Mouse (Mus musculus): ENCODE measurements around the gene Spred3. TPM values are rescaled to one million over a fixed set of nuclear protein-coding genes. Genes with fewer than 3 reads are reported as not detected.

Spred3 gene
- polyA plus RNA-seq, 1 experiment, result 38.0 TPM

DNA sequence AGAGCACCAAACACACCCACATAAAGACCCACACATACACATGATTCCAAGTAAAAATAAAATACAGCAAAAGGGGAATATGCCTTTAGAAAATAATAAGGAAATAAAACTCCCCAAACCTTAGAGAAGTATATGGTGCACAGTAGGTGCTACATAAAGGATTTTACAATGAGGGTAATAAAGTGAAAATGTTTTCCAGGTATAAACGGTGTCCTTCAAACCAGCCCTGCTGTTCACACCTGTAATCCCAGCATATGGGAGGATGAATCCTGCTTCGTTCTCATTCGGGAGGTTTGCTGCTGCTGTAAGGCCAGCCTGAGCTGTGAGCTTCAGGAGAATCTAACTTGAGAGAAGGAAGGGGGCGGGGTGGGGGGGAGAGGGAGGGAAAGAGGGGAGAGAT lies 36.0 kb downstream of the Spred3 start:
- no peak for DNase-seq (ENCODE audit: extremely low spot score in 1 of 2, low spot score in 1 of 2)

GRCm38 (mm10) chr7:29128725-29129124 lies 41.5 kb downstream of the Spred3 start:
- peak in 1 of 2 experiments; percentile 6 for DNase-seq (ENCODE audit: extremely low spot score in 1 of 2, low spot score in 1 of 2)

- peak in 1 of 2 experiments; percentile 68 for DNase-seq (ENCODE audit: extremely low spot score in 1 of 2, low spot score in 1 of 2)
Measured at GRCm38 (mm10) chr7:29126173-29126915, 43.9 kb downstream of the Spred3 start.

DNA sequence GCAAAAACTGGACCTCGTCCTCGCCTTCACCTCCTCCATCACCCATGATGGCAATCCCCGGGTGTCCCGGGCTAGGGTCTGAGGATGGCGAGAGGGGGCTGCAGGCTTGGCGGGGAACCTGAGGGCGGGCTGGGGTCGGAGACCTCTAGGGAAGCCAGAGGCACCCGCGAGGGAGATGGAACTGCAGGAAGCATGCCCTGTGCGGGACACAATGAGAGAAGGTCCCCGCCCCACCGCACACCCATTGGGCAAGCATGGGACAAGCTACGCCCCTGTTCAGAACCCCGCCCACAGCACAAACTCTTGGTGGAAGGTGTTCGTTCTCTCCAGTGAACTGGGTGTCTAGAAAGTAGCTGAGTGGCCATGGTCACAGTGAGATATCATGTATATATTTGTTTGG lies 45.2 kb downstream of the Spred3 start, which contains the start of gene Ryr1:
Gene Ryr1, minus strand, starts transcription at position 210 of the 400 bp plus-strand sequence.
- no peak for DNase-seq (ENCODE audit: extremely low spot score in 1 of 2, low spot score in 1 of 2)

GRCm38 (mm10) chr7:29123531-29124358 lies 46.5 kb downstream of the Spred3 start:
- DNase-seq (ENCODE audit: extremely low spot score in 1 of 2, low spot score in 1 of 2), result no peak

DNA sequence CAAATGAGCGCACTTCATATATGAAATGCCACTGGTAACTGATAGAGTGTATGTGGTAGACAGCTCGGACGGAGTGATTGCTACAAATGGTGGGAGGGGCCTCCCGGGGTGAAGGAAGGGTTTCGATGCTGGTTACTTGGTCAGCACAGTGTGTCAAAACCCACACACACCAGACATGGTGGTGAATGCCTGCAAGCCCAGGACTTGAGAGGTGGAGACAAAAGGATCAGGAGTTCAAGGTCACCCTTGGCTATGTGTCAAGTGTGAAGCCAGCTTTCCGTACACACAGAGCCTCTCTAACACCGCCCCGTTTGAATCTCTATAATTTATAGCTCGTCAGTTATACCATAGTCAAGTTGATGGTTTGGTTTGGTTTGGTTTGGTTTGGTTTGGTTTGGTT lies 47.4 kb downstream of the Spred3 start:
- no peak for DNase-seq (ENCODE audit: extremely low spot score in 1 of 2, low spot score in 1 of 2)

DNA sequence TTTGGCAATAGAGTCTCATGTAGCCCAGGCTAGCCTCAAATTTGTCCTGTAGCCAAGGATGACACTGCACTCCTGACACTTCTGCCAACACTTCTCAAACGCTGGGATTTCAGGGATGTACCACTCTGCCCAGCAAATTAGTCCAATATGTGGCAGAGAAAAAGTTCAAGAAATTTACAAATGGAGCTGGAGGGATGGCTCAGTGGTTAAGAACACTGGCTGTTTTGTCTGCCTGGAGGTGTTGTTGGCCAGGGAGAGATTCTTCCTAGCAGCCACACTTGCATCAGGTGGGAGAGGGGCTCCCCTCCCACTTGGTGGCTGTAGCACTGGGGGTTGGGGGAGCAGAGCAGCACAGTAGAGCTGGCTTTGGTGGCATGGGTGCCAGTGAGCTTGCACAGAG lies 50.7 kb downstream of the Spred3 start:
- DNase-seq (ENCODE audit: extremely low spot score in 1 of 2, low spot score in 1 of 2), result no peak

DNA sequence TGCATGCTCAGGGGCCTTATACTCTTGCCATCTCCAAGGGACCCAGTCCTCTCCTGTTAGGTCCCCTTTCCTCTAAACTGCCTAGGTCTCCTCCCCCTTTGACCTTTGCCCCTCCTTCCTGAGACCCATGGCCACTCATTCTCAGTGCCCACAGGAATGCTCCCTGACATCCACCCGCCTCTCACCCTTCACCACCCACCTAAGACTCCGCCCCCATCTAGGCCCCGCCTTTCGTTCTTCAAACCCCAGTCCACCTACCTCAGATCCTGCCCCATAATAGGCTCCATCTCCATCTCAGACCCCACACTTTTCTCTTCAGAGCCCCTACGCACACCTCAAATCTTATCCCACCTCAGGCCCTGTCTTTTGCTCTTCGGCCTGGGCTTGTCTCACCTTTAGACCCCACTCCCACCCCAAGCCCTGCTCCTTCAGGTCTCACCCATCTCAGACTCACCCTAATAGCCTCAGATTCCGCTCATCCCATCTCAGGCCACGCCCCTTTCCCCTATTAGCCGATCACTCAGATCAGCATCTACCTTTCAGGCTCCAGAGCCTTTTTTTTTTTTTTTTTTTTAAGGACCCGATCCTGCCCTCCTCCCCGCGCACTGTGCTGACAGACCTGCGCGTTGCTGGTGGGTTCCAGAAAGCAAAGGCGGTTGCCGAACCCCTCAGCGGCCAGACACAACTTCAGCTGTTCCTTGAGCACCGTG lies 51.9 kb downstream of the Spred3 start:
- DNase-seq (ENCODE audit: extremely low spot score in 1 of 2, low spot score in 1 of 2), result no peak

DNA sequence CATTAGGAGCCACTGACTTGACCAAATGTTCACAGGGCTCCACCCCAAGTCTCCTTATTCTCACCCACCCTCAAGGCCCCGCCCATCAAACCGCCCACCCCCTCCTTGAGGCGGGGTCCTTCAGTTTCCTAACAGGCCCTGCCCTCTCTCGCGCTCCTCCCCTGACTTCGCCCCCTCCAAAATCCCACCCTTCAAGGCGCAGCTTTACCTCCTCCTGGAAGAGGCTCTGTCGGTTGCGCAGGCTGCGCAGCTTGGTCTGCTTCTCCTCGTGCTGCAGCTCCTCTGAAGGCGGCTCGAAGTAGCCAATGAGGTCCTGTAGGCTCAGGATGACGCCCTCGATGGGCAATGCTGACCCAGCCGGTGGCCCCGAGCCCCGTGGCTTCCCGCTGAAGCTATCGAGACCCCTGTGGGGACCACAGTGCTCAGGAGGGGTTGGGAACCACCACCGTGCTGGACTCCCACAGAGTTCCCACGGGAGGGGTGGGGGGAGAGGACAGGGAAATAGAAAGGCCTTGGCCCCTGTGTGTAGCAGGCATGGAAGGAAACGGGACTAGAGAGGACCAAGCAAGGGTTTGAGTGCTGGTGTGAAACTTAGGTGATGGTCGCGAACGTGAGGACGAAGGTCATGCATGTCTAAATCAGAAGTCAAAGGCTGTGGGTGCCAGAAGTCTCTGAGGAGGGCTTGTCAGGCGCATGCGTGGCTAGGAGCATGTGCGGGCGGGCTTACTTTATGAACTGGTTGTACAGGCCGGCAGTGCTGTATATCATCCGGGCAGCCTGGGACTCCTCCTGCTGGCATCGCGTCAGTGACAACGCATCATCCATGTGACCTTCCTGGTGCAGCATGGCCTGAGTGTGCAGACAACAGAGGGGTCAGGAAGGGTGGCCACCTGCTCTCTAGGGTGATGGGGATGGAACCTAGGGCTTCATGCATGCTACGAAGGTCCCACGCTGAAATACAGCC lies 60.9 kb downstream of the Spred3 start:
- DNase-seq (ENCODE audit: extremely low spot score in 1 of 2, low spot score in 1 of 2), result peak in 1 of 2 experiments; percentile 57

Other genes with a start within 250 kb of the Spred3 start
- gene Actn4, start 208.1 kb downstream of the Spred3 start, polyA plus RNA-seq (2012; rRNA removed), result 214 and 220 TPM in 2 replicates
- 311 and 352 TPM in 2 replicates for gene Eif3k, start 188.5 kb downstream of the Spred3 start, polyA plus RNA-seq (2012; rRNA removed)
- gene Map4k1, start 188.4 kb downstream of the Spred3 start, polyA plus RNA-seq (2012; rRNA removed), result 3.1 and 3.8 TPM in 2 replicates
- gene Ryr1, start 45.2 kb downstream of the Spred3 start, polyA plus RNA-seq (2012; rRNA removed), result 10.1 and 12.2 TPM in 2 replicates
- gene Rasgrp4, start 35.6 kb downstream of the Spred3 start, polyA plus RNA-seq (2012; rRNA removed), result 2.5 and 2.6 TPM in 2 replicates
- 56.8 and 65.5 TPM in 2 replicates for gene Fam98c, start 14.2 kb downstream of the Spred3 start, polyA plus RNA-seq (2012; rRNA removed)
- gene Ggn, start 201 bp downstream of the Spred3 start, polyA plus RNA-seq (2012; rRNA removed), result 0.65 and 0.78 TPM in 2 replicates
- gene Psmd8, start 10.3 kb upstream of the Spred3 start, polyA plus RNA-seq (2012; rRNA removed), result 197 and 217 TPM in 2 replicates
- gene Catsperg1, start 43.6 kb upstream of the Spred3 start, polyA plus RNA-seq (2012; rRNA removed), result 4.9 and 6.2 TPM in 2 replicates
- gene Kcnk6, start 62.1 kb upstream of the Spred3 start, polyA plus RNA-seq (2012; rRNA removed), result 2.5 TPM in 2 replicates
- gene Yif1b, start 67.9 kb upstream of the Spred3 start, polyA plus RNA-seq (2012; rRNA removed), result 61.8 and 66.5 TPM in 2 replicates
- gene 2200002D01Rik, start 78.1 kb upstream of the Spred3 start, polyA plus RNA-seq (2012; rRNA removed), result 0.34 and 0.40 TPM in 2 replicates
- 20.3 and 21.4 TPM in 2 replicates for gene Spint2, start 111.5 kb upstream of the Spred3 start, polyA plus RNA-seq (2012; rRNA removed)
- gene Ppp1r14a, start 118.9 kb upstream of the Spred3 start, polyA plus RNA-seq (2012; rRNA removed), result 22.1 and 26.9 TPM in 2 replicates
- gene Dpf1, start 133.5 kb upstream of the Spred3 start, polyA plus RNA-seq (2012; rRNA removed), result 90.5 and 91.9 TPM in 2 replicates